Mouse (Mus musculus) gastrocnemius, postnatal 25 days (tissue): ENCODE data around the gene Lzts3. TPM values are rescaled to one million over a fixed set of nuclear protein-coding genes. Genes with fewer than 3 reads are reported as not detected.

ENCODE experiments used
- DNase-seq: peaks from one replicate; pipeline ENCODE4 v3.0.0; 2022
- total RNA-seq, 2 experiments: library from RNA; stranded (reverse); gene quantifications; 1 replicate in 1 of 2; 2 replicates in 1 of 2; pipeline ENCODE4 v1.2.3; 2021

Gene Lzts3
- total RNA-seq, 2 experiments from 2014 or later: 2.1 to 2.4 TPM

- no peak for DNase-seq
Observed at GRCm38 (mm10) chr2:130635847-130636246, 6.8 kb downstream of the Lzts3 start.

- no peak for DNase-seq
Observed at GRCm38 (mm10) chr2:130634739-130635411, 7.7 kb downstream of the Lzts3 start.

GRCm38 (mm10) chr2:130634006-130634738 lies 8.4 kb downstream of the Lzts3 start:
- no peak for DNase-seq

GRCm38 (mm10) chr2:130632887-130633675 lies 9.5 kb downstream of the Lzts3 start:
- DNase-seq: no peak

- no peak for DNase-seq
Observed at GRCm38 (mm10) chr2:130632416-130632815, 10.2 kb downstream of the Lzts3 start.

GRCm38 (mm10) chr2:130629839-130630203 lies 12.8 kb downstream of the Lzts3 start, which contains the start of the genes Fastkd5 and Ubox5:
TSS of gene Fastkd5 (minus strand) at chr2:130630027.
TSS of gene Ubox5 (minus strand) at chr2:130630038.
- DNase-seq: peak; percentile 81

GRCm38 (mm10) chr2:130629080-130629838 lies 13.3 kb downstream of the Lzts3 start:
- DNase-seq: no peak

- no peak for DNase-seq
Observed at GRCm38 (mm10) chr2:130628424-130628823, 14.2 kb downstream of the Lzts3 start.

- no peak for DNase-seq
Observed at GRCm38 (mm10) chr2:130618972-130619371, 23.6 kb downstream of the Lzts3 start.

GRCm38 (mm10) chr2:130613091-130613490 lies 29.5 kb downstream of the Lzts3 start:
- DNase-seq: no peak

GRCm38 (mm10) chr2:130602195-130602594 lies 40.4 kb downstream of the Lzts3 start:
- no peak for DNase-seq

GRCm38 (mm10) chr2:130598399-130598798 lies 44.2 kb downstream of the Lzts3 start:
- DNase-seq: no peak

- no peak for DNase-seq
Observed at GRCm38 (mm10) chr2:130597601-130598010, 45.0 kb downstream of the Lzts3 start.

GRCm38 (mm10) chr2:130595596-130595995 lies 47.0 kb downstream of the Lzts3 start:
- DNase-seq: no peak

- peak; percentile 44 for DNase-seq
Observed at GRCm38 (mm10) chr2:130591016-130591415, 51.6 kb downstream of the Lzts3 start.

GRCm38 (mm10) chr2:130589761-130590160 lies 52.8 kb downstream of the Lzts3 start:
- no peak for DNase-seq

- no peak for DNase-seq
Observed at GRCm38 (mm10) chr2:130589157-130589556, 53.4 kb downstream of the Lzts3 start.

GRCm38 (mm10) chr2:130588373-130588772 lies 54.2 kb downstream of the Lzts3 start:
- no peak for DNase-seq

GRCm38 (mm10) chr2:130586016-130586415 lies 56.6 kb downstream of the Lzts3 start:
- no peak for DNase-seq

GRCm38 (mm10) chr2:130583902-130584560 lies 58.6 kb downstream of the Lzts3 start:
- DNase-seq: no peak
